Mouse (Mus musculus) kidney, adult 2 months (tissue): ENCODE results near the gene Slc37a3. TPM values are rescaled to one million over a fixed set of nuclear protein-coding genes. Genes with fewer than 3 reads are reported as not detected.

Source experiments
- DNase-seq: peaks from one replicate; pipeline ENCODE4 v3.0.0; 2021
- H3K27ac ChIP-seq: fragments of 200-500 bp; 2 replicates; pipeline ENCODE4 v1.5.1; 2012; ENCODE audit warnings: low read depth, low read length, control low read depth, inconsistent platforms; ENCODE audit not compliant: insufficient read depth
- H3K27me3 ChIP-seq: fragments of 200-500 bp; replicated peaks from 2 replicates; pipeline ENCODE4 v1.6.1; 2012; ENCODE audit warnings: mild to moderate bottlenecking, moderate library complexity, low read length, inconsistent platforms; ENCODE audit not compliant: control insufficient read depth, insufficient read depth
- H3K36me3 ChIP-seq: fragments of 200-500 bp; 2 replicates; pipeline ENCODE4 v1.6.1; 2012; ENCODE audit warnings: mild to moderate bottlenecking, moderate library complexity, low read length, inconsistent platforms; ENCODE audit not compliant: control insufficient read depth, insufficient read depth
- H3K4me1 ChIP-seq: fragments of 200-500 bp; 2 replicates; pipeline ENCODE4 v1.6.1; 2011; ENCODE audit warnings: low read length; ENCODE audit not compliant: control insufficient read depth, insufficient read depth
- H3K4me3 ChIP-seq: fragments of 200-500 bp; 2 replicates; pipeline ENCODE4 v1.5.1; 2011; ENCODE audit warnings: mild to moderate bottlenecking, low read depth, low read length, control low read depth; ENCODE audit not compliant: insufficient read depth
- CTCF ChIP-seq: fragments of 200-500 bp; conservative IDR thresholded peaks from 2 replicates; pipeline ENCODE4 v1.5.1; 2011; ENCODE audit warnings: low read depth, mild to moderate bottlenecking, control low read depth, low read length, moderate library complexity, mixed read lengths; ENCODE audit not compliant: insufficient read depth, insufficient read length
- POLR2A ChIP-seq: fragments of 200-500 bp; IDR thresholded peaks from one replicate; pipeline ENCODE4 v1.6.1; 2011; ENCODE audit warnings: low read depth, low read length, control low read depth
- WGBS: fragments of 180-500 bp; shearing (Covaris S2); methylation state at CpG from one replicate; pipeline ENCODE4 v1.1.7; 2018; 5-methylcytosine and 5-hydroxymethylcytosine counted together
- polyA plus RNA-seq: library from polyadenylated mRNA; depleted of rRNA; stranded (reverse); fragments of >200 nt; gene quantifications from 2 replicates; pipeline ENCODE4 v1.2.3, GENCODE M21; 2012

Gene Slc37a3
- polyA plus RNA-seq, 1 experiment, result 28.7 TPM

- H3K27ac ChIP-seq, result no peak overlapping the region
- H3K36me3 ChIP-seq, result no peaks in the 10 kb centered on the region
- 27% methylated on average over 2 of the region's 2 CpGs for WGBS
- no peak for TF ChIP-seq CTCF
- TF ChIP-seq POLR2A, result no peak
- no peak overlapping the region for H3K4me3 ChIP-seq
- no peaks in the 10 kb centered on the region for H3K27me3 ChIP-seq
- H3K4me1 ChIP-seq, result no peaks in the 10 kb centered on the region
- DNase-seq, result peak; percentile 60
Measured at GRCm38 (mm10) chr6:39341798-39342197, 35.7 kb downstream of the Slc37a3 start.

GRCm38 (mm10) chr6:39338359-39338758, 39.1 kb downstream of the Slc37a3 start:
- H3K36me3 ChIP-seq, result no peaks in the 10 kb centered on the region; the same call in 1 of the 2 replicates
- WGBS, result 90% methylated on average over 8 of the region's 8 CpGs
- TF ChIP-seq CTCF (no peak), POLR2A (no peak)

DNA sequence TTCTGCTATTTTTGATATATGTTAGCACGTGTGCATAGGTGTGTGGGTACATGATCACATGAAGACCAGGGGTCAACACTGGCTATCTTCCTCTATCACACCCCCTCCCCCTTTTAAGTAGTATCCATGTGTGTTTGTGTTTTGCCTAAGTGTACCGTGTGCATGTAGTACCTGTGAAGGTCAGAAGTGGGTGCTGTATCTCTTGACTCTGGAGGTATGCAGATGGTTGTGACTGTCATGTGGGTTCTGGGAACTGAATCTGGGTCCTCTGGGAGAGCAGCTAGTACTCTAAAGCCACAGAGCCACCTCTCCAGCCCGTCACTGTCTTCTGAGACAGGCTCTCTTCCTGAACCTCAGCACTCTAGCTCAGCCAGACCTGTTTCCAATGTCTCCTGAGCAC, 42.6 kb downstream of the Slc37a3 start:
- H3K36me3 ChIP-seq, result no peaks in the 10 kb centered on the region; the same call in 1 of the 2 replicates
- no peaks in the 10 kb centered on the region for H3K4me1 ChIP-seq
- H3K4me3 ChIP-seq, result no peak overlapping the region
- no peak overlapping the region for H3K27ac ChIP-seq
- WGBS, result 96% methylated on average over 3 of the region's 3 CpGs
- H3K27me3 ChIP-seq, result no peaks in the 10 kb centered on the region
- DNase-seq, result no peak
- no peak for TF ChIP-seq POLR2A
- TF ChIP-seq CTCF, result no peak

More at GRCm38 (mm10) chr6:39338359-39338758, 39.1 kb downstream of the Slc37a3 start:
- H3K27ac ChIP-seq, result no peak overlapping the region
- no peaks in the 10 kb centered on the region for H3K27me3 ChIP-seq
- H3K4me3 ChIP-seq, result no peak overlapping the region
- no peak for DNase-seq
- H3K4me1 ChIP-seq, result no peaks in the 10 kb centered on the region

GRCm38 (mm10) chr6:39334224-39334623, 43.3 kb downstream of the Slc37a3 start:
- DNase-seq, result no peak
- WGBS, result 79% methylated on average over 7 of the region's 7 CpGs
- no peaks in the 10 kb centered on the region; the same call in 1 of the 2 replicates for H3K36me3 ChIP-seq
- no peak overlapping the region for H3K27ac ChIP-seq
- H3K4me1 ChIP-seq, result no peaks in the 10 kb centered on the region
- TF ChIP-seq CTCF, result no peak
- no peak for TF ChIP-seq POLR2A
- no peaks in the 10 kb centered on the region for H3K27me3 ChIP-seq
- H3K4me3 ChIP-seq, result no peak overlapping the region

GRCm38 (mm10) chr6:39331998-39332700, 45.3 kb downstream of the Slc37a3 start:
- no peak overlapping the region for H3K4me3 ChIP-seq
- WGBS, result 89% methylated on average over 7 of the region's 7 CpGs
- H3K27me3 ChIP-seq, result no peaks in the 10 kb centered on the region
- no peaks in the 10 kb centered on the region for H3K4me1 ChIP-seq
- no peak for DNase-seq
- TF ChIP-seq CTCF (no peak), POLR2A (no peak)
- H3K36me3 ChIP-seq, result no peaks in the 10 kb centered on the region; the same call in 1 of the 2 replicates
- H3K27ac ChIP-seq, result no peak overlapping the region

GRCm38 (mm10) chr6:39330981-39331380, 46.5 kb downstream of the Slc37a3 start:
- Histone ChIP-seq H3K36me3 (no peaks in the 10 kb centered on the region; the same call in 1 of the 2 replicates), H3K27ac (no peak overlapping the region), H3K27me3 (no peaks in the 10 kb centered on the region), H3K4me1 (no peaks in the 10 kb centered on the region), H3K4me3 (no peak overlapping the region)
- DNase-seq, result no peak
- no peak for TF ChIP-seq POLR2A
- WGBS, result 96% methylated on average over 7 of the region's 7 CpGs

DNA sequence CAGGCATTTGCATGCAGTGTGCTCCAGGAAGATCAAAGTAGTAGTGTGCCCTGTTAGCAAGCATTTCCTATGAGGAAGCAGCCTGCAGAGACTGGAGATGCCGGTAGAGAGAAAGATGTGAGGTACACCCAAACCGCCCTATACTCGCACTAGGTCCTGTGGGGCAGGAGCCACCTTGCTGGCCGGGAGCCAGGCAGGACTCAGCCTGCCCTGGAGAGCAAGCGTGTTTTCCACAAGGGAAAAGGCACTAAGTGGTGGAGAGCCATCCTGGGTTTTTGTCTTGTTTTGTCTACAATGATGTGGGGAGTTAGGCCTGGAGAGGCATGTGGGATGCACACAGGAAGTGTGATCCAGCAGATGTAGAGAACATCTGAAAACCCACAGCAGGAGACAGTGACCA, 57.2 kb downstream of the Slc37a3 start:
- no peaks in the 10 kb centered on the region for H3K4me1 ChIP-seq
- no peaks in the 10 kb centered on the region for H3K27me3 ChIP-seq
- TF ChIP-seq CTCF (no peak), POLR2A (no peak)
- no peak overlapping the region for H3K27ac ChIP-seq
- H3K4me3 ChIP-seq, result no peak overlapping the region
- DNase-seq, result peak; percentile 17
- H3K36me3 ChIP-seq, result no peaks in the 10 kb centered on the region
- 76% methylated on average over 5 of the region's 5 CpGs for WGBS
